Mouse (Mus musculus) midbrain, embryonic 16.5 days (tissue): ENCODE measurements at regions not wholly inside any gene's neighbourhood (a gene's known extent, or its start where the extent isn't known, plus 50 kb on each side); places are given as distances from the start of the nearest gene placed in this dataset.

ENCODE experiments used
- ATAC-seq: fragments of 200-750 bp; cut with Nextera tagmentation; 2 replicates; pipeline ENCODE4 v1.8.0; 2017; ENCODE audit warnings: moderate TSS enrichment
- H3K27ac ChIP-seq: fragments of 300-500 bp; sonication (generic); 2 replicates; pipeline ENCODE4 v1.5.1; 2014; ENCODE audit warnings: mild to moderate bottlenecking, low read length, mixed read lengths
- H3K27me3 ChIP-seq: fragments of 300-500 bp; sonication (generic); 2 replicates; pipeline ENCODE4 v1.6.1; 2014; ENCODE audit warnings: low read depth, low read length, mixed read lengths; ENCODE audit not compliant: control insufficient read depth, insufficient read depth
- H3K36me3 ChIP-seq: fragments of 300-500 bp; sonication (generic); 2 replicates; pipeline ENCODE4 v1.6.1; 2014; ENCODE audit warnings: mild to moderate bottlenecking, low read length, moderate library complexity, mixed read lengths; ENCODE audit not compliant: control insufficient read depth, insufficient read depth
- H3K4me1 ChIP-seq: fragments of 300-500 bp; sonication (generic); 2 replicates; pipeline ENCODE4 v1.6.1; 2014; ENCODE audit warnings: mild to moderate bottlenecking, low read length, mixed read lengths; ENCODE audit not compliant: control insufficient read depth, insufficient read depth
- H3K4me2 ChIP-seq: fragments of 300-500 bp; sonication (generic); 2 replicates; pipeline ENCODE4 v1.6.1; 2014; ENCODE audit warnings: mild to moderate bottlenecking, low read length, mixed read lengths
- H3K4me3 ChIP-seq: fragments of 300-500 bp; sonication (generic); 2 replicates; pipeline ENCODE4 v1.5.1; 2014; ENCODE audit warnings: low read depth, mild to moderate bottlenecking, low read length, moderate library complexity, mixed read lengths
- H3K9ac ChIP-seq: fragments of 300-500 bp; sonication (generic); 2 replicates; pipeline ENCODE4 v1.6.1; 2014; ENCODE audit warnings: low read depth, low read length, mixed read lengths
- H3K9me3 ChIP-seq: fragments of 300-500 bp; sonication (generic); replicated peaks from 2 replicates; pipeline ENCODE4 v1.6.1; 2014; ENCODE audit warnings: mild to moderate bottlenecking, low read length, mixed read lengths; ENCODE audit not compliant: control insufficient read depth, poor library complexity, severe bottlenecking
- WGBS: fragments of 180-500 bp; shearing (Covaris S2); extraction: QIAGEN DNeasy Blood & Tissue Kit; methylation state at CpG from one replicate; pipeline ENCODE4 v1.1.7; 2014; 5-methylcytosine and 5-hydroxymethylcytosine counted together

DNA sequence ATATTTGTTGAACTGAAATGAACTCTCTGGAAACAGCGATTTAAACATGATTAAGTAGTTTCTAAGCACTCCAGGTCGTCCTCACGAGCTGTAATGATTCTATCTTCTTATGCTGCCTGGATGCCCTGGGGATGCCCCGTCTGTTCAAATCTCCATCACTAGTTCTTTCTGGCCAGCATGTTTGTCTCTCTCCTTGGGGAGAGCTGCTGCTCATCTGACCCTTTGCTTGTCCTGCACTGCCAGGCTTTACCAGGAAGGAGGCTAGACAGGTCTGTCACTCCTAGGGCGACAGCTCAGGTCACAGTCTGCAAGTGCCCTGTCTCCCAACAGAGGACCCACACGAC is 155.1 kb downstream of the Irx2 start:
- no peak overlapping the region for H3K27ac ChIP-seq
- H3K27me3 ChIP-seq, result peaks cover 2% of the 10 kb centered on the region; the same call in 1 of the 2 replicates
- H3K4me3 ChIP-seq, result no peak overlapping the region
- H3K36me3 ChIP-seq, result no peaks in the 10 kb centered on the region
- H3K9me3 ChIP-seq, result no peaks in the 10 kb centered on the region
- ATAC-seq, result no peak
- WGBS, result 57% methylated on average over 6 of the region's 6 CpGs
- H3K4me1 ChIP-seq, result no peaks in the 10 kb centered on the region
- no peak overlapping the region for H3K9ac ChIP-seq
- H3K4me2 ChIP-seq, result no peak overlapping the region

DNA sequence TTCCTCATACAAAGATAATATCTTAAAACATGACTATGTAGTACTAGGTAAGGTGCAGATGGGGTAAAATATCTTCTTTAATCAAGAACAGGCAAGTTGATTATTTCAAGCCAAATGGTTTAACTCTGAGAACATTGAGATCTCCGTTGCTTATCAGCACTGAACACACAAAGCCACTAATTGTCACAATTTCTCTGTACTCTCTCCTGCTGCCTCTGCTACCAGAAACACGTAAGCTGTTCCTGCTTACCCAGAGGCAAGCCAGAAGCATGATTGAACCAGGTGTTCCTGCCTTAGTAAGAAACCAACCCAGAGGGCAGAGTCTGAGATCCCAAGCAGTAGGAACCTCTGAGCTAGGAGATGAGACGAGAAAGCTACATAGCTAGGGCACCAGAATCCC is 164.1 kb downstream of the Irx2 start:
- no peak overlapping the region for H3K9ac ChIP-seq
- no peaks in the 10 kb centered on the region for H3K36me3 ChIP-seq
- WGBS, result 63% methylated on average over 3 of the region's 3 CpGs
- H3K4me1 ChIP-seq, result no peaks in the 10 kb centered on the region
- ATAC-seq, result no peak
- H3K27me3 ChIP-seq, result no peaks in the 10 kb centered on the region
- no peak overlapping the region for H3K4me3 ChIP-seq
- no peaks in the 10 kb centered on the region for H3K9me3 ChIP-seq
- H3K4me2 ChIP-seq, result no peak overlapping the region
- no peak overlapping the region for H3K27ac ChIP-seq

DNA sequence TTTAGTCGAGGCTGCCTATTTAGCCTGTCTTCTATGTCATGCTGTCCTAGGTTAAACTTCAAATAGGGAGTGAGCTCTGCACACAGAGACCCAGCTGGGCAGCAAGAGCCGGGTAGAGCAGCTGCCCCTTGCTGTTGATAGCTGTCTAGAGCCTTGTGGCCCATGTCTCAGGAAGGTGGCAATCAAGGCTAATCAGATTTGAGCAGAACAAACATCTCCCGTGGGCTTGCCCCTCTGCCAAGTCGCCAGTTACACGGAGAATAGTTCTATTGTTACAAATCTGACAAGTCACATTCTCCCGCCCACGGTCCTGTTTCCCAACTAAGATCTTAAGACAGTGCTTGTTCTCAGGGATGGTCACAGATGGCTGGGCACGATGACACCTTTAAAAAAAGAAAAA is 171.4 kb downstream of the Irx2 start:
- no peak overlapping the region for H3K9ac ChIP-seq
- H3K4me3 ChIP-seq, result no peak overlapping the region
- no peak; the same call in 1 of the 2 replicates for ATAC-seq
- H3K36me3 ChIP-seq, result no peaks in the 10 kb centered on the region
- peaks cover 2% of the 10 kb centered on the region; the same call in 1 of the 2 replicates for H3K4me1 ChIP-seq
- no peak overlapping the region for H3K4me2 ChIP-seq
- H3K9me3 ChIP-seq, result no peaks in the 10 kb centered on the region
- 0 out of 2 replicates have a peak, but pooled peaks cover 4% of the 10 kb centered on the region for H3K27me3 ChIP-seq
- no peak overlapping the region for H3K27ac ChIP-seq
- 4% methylated on average over 8 of the region's 8 CpGs for WGBS

DNA sequence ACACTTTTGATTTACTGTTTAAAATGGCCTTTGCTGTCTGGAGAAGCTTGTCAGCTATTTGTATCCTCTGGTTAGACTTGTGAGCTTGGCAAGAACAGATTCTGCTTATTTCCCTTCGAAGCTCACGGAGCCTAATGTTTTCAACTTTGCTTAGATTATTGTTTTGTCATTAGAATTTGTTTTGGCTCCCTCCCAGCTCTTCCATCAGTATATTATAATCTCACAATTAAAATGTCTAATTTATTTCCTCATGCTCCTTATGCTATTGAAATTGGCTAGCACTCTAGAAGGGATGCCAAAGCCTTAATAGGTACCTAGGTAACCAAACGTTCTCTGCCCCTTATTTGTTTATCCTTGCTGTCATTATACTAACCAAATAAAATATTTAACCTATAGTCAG is 171.9 kb downstream of the Irx2 start:
- H3K9ac ChIP-seq, result no peak overlapping the region
- WGBS, result 45% methylated on average over 3 of the region's 3 CpGs
- ATAC-seq, result no peak
- H3K9me3 ChIP-seq, result no peaks in the 10 kb centered on the region
- H3K4me2 ChIP-seq, result no peak overlapping the region
- H3K27ac ChIP-seq, result no peak overlapping the region
- H3K4me3 ChIP-seq, result no peak overlapping the region
- 0 out of 2 replicates have a peak, but pooled peaks cover 4% of the 10 kb centered on the region for H3K27me3 ChIP-seq
- peaks cover 2% of the 10 kb centered on the region; the same call in 1 of the 2 replicates for H3K4me1 ChIP-seq
- no peaks in the 10 kb centered on the region for H3K36me3 ChIP-seq

DNA sequence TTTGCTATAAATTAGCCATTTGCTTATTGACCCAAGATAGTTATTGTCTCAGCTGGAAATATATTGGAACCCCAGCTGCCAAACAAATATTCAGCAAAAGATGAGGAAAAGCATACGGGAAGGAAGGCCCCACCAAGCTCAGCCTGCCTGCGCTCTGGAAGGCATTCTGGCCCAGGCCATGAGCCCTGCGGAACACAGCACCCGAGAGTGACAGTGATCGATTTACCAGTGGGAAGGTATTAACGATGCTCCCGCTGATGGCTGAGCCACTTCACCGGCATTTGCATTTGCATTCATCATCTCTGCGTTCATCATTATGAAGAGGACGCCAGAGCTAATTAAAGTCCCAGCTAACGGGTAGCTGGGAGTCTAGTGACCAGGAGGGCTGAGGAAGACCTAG is 174.8 kb downstream of the Irx2 start:
- ATAC-seq, result no peak

DNA sequence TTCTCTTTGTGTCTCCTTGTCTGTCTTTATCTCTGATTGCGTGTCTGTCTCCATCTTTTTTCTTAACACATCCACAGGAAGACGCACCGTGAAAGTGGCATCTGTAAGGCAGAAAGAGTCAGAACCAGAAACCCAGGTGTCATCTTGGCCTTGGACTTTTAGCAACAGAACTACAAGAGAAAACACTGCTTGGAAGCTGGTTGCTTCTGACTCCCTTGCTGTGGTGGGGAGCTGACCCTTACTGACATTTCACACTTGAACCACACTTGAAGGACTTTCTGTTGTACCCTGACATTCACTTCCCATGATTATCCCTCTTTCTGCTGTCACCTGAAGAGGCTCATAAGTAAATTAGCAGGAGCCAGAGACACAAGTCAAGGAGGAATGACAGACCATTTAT is 180.6 kb downstream of the Irx2 start:
- WGBS, result 94% methylated on average over 3 of the region's 3 CpGs
- no peak for ATAC-seq
- H3K27ac ChIP-seq, result no peak overlapping the region

More for the DNA sequence above, 174.8 kb downstream of the Irx2 start:
- H3K36me3 ChIP-seq, result no peaks in the 10 kb centered on the region
- 30% methylated on average over 11 of the region's 11 CpGs for WGBS
- no peak overlapping the region for H3K9ac ChIP-seq
- H3K27ac ChIP-seq, result no peak overlapping the region
- H3K9me3 ChIP-seq, result no peaks in the 10 kb centered on the region
- H3K4me2 ChIP-seq, result no peak overlapping the region
- no peak overlapping the region for H3K4me3 ChIP-seq
- H3K4me1 ChIP-seq, result peaks cover 2% of the 10 kb centered on the region; the same call in 1 of the 2 replicates
- 0 out of 2 replicates have a peak, but pooled peaks cover 4% of the 10 kb centered on the region for H3K27me3 ChIP-seq

DNA sequence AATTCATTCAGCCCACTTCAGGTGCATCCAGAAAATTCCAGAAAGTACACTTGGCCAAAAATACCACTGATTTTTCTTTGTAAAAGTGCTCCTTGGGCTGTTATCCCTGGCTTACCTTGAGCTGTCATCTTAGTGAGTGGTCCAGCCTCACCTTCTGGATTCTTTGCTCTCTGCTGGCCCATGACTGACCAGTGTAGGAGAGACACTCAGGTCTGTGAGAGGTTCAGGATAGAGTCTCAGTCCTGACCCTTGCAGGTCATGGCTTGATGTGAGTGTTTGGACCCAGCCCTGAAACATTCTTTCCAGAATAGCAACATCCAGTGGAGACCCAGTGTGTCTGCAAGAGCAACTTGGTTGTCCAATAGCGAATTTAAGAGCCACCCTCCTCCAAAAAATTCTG is 182.0 kb downstream of the Irx2 start:
- Histone ChIP-seq H3K4me1 (peaks cover 2% of the 10 kb centered on the region; the same call in 1 of the 2 replicates), H3K27ac (no peak overlapping the region), H3K9ac (no peak overlapping the region), H3K27me3 (no peaks in the 10 kb centered on the region; the same call in 1 of the 2 replicates), H3K4me3 (no peak overlapping the region), H3K4me2 (no peak overlapping the region), H3K9me3 (no peaks in the 10 kb centered on the region), H3K36me3 (no peaks in the 10 kb centered on the region)
- 91% methylated on average over 1 of the region's 1 CpGs for WGBS
- ATAC-seq, result no peak

More for the DNA sequence above, 180.6 kb downstream of the Irx2 start:
- H3K27me3 ChIP-seq, result no peaks in the 10 kb centered on the region; the same call in 1 of the 2 replicates
- H3K9me3 ChIP-seq, result no peaks in the 10 kb centered on the region
- no peak overlapping the region for H3K9ac ChIP-seq
- no peaks in the 10 kb centered on the region for H3K4me1 ChIP-seq
- H3K4me2 ChIP-seq, result no peak overlapping the region
- no peak overlapping the region for H3K4me3 ChIP-seq
- H3K36me3 ChIP-seq, result no peaks in the 10 kb centered on the region

DNA sequence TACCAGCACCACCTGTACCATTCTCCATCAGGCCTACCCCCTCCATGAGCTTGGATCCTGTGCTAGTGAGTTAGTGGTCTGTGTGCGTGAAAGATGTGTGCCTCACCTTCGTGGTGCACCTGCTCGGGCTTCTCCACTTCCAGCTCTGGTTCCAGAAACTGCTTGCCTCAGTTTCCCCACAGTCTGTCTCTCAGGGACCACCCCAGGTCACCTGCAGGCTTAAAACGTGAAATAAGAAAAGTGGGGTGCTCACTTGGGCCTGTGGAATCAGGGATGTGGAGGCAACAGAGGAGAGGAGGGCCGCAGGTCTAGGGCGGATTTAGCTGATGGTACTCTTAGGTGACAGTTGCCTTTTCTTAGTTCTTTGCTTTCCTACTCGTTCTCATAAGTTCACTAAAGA is 186.0 kb downstream of the Irx2 start:
- Histone ChIP-seq H3K27ac (no peak overlapping the region), H3K4me1 (peaks cover 9% of the 10 kb centered on the region), H3K9me3 (no peaks in the 10 kb centered on the region), H3K27me3 (no peaks in the 10 kb centered on the region; the same call in none of the 2 replicates), H3K36me3 (no peaks in the 10 kb centered on the region), H3K4me3 (no peak overlapping the region), H3K4me2 (no peak overlapping the region), H3K9ac (no peak overlapping the region)
- WGBS, result 24% methylated on average over 7 of the region's 7 CpGs
- ATAC-seq, result no peak

DNA sequence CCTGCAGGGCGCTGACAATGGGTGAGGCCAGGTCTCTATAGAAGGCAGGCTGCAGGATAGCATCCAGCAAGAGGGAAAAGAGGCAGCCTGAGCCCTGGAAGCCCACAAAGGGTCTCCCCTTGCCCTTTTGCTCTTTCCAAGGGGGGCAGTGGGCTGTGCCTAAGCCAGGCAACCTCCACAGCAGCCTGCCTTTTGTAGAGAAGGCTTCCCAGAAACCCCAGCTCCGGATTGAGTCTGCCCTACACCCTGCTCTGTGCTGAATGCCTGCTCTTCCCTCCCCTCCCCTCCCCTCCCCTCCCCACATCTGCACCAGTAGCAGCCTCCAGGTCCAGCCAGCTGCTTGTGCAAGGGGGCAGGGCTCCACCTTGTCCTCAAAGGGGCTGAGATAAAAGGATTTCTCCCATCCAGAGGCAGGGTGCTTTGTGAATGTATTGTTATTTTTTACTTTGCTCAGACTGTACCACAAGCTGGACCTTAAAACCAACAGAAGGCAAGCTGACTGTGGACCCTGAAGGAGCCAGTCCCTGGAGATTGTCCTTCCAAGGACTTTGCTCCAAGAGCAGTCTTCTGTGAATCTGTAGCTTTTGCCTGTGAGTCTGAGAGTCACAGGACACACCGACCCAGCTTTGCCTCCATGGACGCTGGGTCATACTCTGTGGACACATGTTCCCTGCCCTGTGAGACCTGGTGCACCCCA is 186.8 kb downstream of the Irx2 start:
- no peak overlapping the region for H3K27ac ChIP-seq
- ATAC-seq, result peak; percentile 46; the same call in 1 of the 2 replicates

More for the DNA sequence above, 186.8 kb downstream of the Irx2 start:
- Histone ChIP-seq H3K27me3 (peaks cover under 1% of the 10 kb centered on the region), H3K36me3 (no peaks in the 10 kb centered on the region), H3K4me1 (peaks cover 9% of the 10 kb centered on the region), H3K4me2 (peak overlapping the region; percentile 30; the same call in 1 of the 2 replicates), H3K9ac (no peak overlapping the region), H3K4me3 (no peak overlapping the region), H3K9me3 (no peaks in the 10 kb centered on the region)
- WGBS, result 7% methylated on average over 4 of the region's 4 CpGs
